Mouse (Mus musculus): ENCODE measurements at regions not wholly inside any gene's neighbourhood (a gene's known extent, or its start where the extent isn't known, plus 50 kb on each side); places are given as distances from the start of the nearest gene placed in this dataset.

- Histone ChIP-seq H3K27ac (replicated peaks; ENCODE audit: low read depth, low read length) (no peak overlapping the region), H3K4me1 (ENCODE audit: control insufficient read depth, insufficient read depth, low read length) (no peaks in the 10 kb centered on the region), H3K36me3 (ENCODE audit: control insufficient read depth, insufficient read depth, low read length) (no peaks in the 10 kb centered on the region), H3K9ac (replicated peaks; ENCODE audit: low read length) (no peak overlapping the region), H3K4me2 (ENCODE audit: low read length) (no peak overlapping the region), H3K9me3 (ENCODE audit: control insufficient read depth, low read length) (no peaks in the 10 kb centered on the region), H3K4me3 (replicated peaks; ENCODE audit: low read depth, low read length) (no peak overlapping the region), H3K27me3 (ENCODE audit: control insufficient read depth, insufficient read depth, low read length) (no peaks in the 10 kb centered on the region)
- DNase-seq (no peak), ATAC-seq (ENCODE audit: low FRiP score, low TSS enrichment) (no peak)
- 60% methylated on average over 3 of the region's 3 CpGs for WGBS
Measured at GRCm38 (mm10) chr1:122607309-122607708, 1039.5 kb upstream of the Ddx18 start.

DNA sequence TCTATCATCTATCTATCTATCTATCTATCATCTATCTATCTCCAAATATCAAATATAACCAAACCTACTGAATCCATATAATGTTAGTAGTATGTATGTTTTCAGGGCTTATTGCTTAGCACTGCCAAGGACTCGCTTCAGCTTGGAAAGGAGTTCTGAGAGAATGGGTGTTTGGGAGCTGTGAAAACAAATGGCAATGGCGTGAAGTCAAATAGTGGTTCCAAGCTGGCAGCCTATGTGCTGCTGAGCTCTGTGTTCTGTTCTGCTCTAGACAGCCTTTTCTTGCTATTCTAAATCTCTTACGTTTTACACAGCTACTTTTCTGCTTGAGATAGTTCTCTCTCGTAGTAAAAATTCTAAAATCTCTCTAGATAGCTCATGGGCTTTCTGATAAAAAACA, 1008.2 kb upstream of the Ddx18 start:
- H3K27ac ChIP-seq (replicated peaks; ENCODE audit: low read depth, low read length) = no peak overlapping the region
- no peak overlapping the region for H3K4me2 ChIP-seq (ENCODE audit: low read length)
- no peaks in the 10 kb centered on the region for H3K27me3 ChIP-seq (ENCODE audit: control insufficient read depth, insufficient read depth, low read length)
- no peaks in the 10 kb centered on the region for H3K4me1 ChIP-seq (ENCODE audit: control insufficient read depth, insufficient read depth, low read length)
- no peaks in the 10 kb centered on the region for H3K36me3 ChIP-seq (ENCODE audit: control insufficient read depth, insufficient read depth, low read length)
- 77% methylated on average over 4 of the region's 4 CpGs for WGBS
- no peak for ATAC-seq (ENCODE audit: low FRiP score, low TSS enrichment)
- H3K9me3 ChIP-seq (ENCODE audit: control insufficient read depth, low read length) = no peaks in the 10 kb centered on the region
- H3K9ac ChIP-seq (replicated peaks; ENCODE audit: low read length) = no peak overlapping the region
- no peak for DNase-seq
- no peak overlapping the region for H3K4me3 ChIP-seq (replicated peaks; ENCODE audit: low read depth, low read length)

- Histone ChIP-seq H3K27ac (replicated peaks; ENCODE audit: low read depth, low read length) (no peak overlapping the region), H3K9ac (replicated peaks; ENCODE audit: low read length) (no peak overlapping the region), H3K9me3 (ENCODE audit: control insufficient read depth, low read length) (no peaks in the 10 kb centered on the region), H3K36me3 (ENCODE audit: control insufficient read depth, insufficient read depth, low read length) (no peaks in the 10 kb centered on the region), H3K4me2 (ENCODE audit: low read length) (no peak overlapping the region), H3K4me1 (ENCODE audit: control insufficient read depth, insufficient read depth, low read length) (no peaks in the 10 kb centered on the region), H3K4me3 (replicated peaks; ENCODE audit: low read depth, low read length) (no peak overlapping the region), H3K27me3 (ENCODE audit: control insufficient read depth, insufficient read depth, low read length) (no peaks in the 10 kb centered on the region)
- ATAC-seq (ENCODE audit: low FRiP score, low TSS enrichment) (no peak), DNase-seq (no peak)
- 96% methylated on average over 1 of the region's 1 CpGs for WGBS
Measured at GRCm38 (mm10) chr1:122551596-122551995, 983.8 kb upstream of the Ddx18 start.

DNA sequence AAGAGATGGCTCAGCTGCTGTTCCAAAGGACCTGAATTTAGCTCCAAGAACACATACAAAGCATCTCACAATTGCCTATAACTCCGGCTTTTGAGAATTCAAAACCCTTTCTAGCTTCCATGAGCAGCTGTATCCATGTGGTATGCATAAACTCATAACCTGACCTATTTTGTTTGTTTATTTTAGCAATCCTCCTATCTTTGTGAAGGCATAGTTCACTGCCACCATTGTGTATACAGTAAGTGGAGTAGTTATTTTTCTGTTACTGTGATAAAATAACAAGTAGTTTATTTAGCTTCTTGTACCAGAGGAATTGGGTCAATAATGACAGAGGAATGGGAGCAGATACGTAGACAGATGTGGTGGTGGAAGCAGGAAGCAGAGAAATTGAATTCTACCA, 941.8 kb upstream of the Ddx18 start:
- Histone ChIP-seq H3K4me3 (replicated peaks; ENCODE audit: low read depth, low read length) (no peak overlapping the region), H3K4me1 (ENCODE audit: control insufficient read depth, insufficient read depth, low read length) (no peaks in the 10 kb centered on the region), H3K27ac (replicated peaks; ENCODE audit: low read depth, low read length) (no peak overlapping the region), H3K9me3 (ENCODE audit: control insufficient read depth, low read length) (no peaks in the 10 kb centered on the region), H3K9ac (replicated peaks; ENCODE audit: low read length) (no peak overlapping the region), H3K36me3 (ENCODE audit: control insufficient read depth, insufficient read depth, low read length) (no peaks in the 10 kb centered on the region), H3K27me3 (ENCODE audit: control insufficient read depth, insufficient read depth, low read length) (no peaks in the 10 kb centered on the region), H3K4me2 (ENCODE audit: low read length) (no peak overlapping the region)
- DNase-seq (no peak), ATAC-seq (ENCODE audit: low FRiP score, low TSS enrichment) (no peak)
- WGBS = 79% methylated on average over 2 of the region's 2 CpGs

GRCm38 (mm10) chr1:122501707-122502106, 933.9 kb upstream of the Ddx18 start:
- no peaks in the 10 kb centered on the region for H3K36me3 ChIP-seq (ENCODE audit: control insufficient read depth, insufficient read depth, low read length)
- no peak overlapping the region for H3K9ac ChIP-seq (replicated peaks; ENCODE audit: low read length)
- no peaks in the 10 kb centered on the region for H3K4me1 ChIP-seq (ENCODE audit: control insufficient read depth, insufficient read depth, low read length)
- WGBS = 64% methylated on average over 4 of the region's 4 CpGs
- H3K27me3 ChIP-seq (ENCODE audit: control insufficient read depth, insufficient read depth, low read length) = no peaks in the 10 kb centered on the region
- H3K9me3 ChIP-seq (ENCODE audit: control insufficient read depth, low read length) = no peaks in the 10 kb centered on the region
- no peak overlapping the region for H3K4me2 ChIP-seq (ENCODE audit: low read length)
- no peak overlapping the region for H3K4me3 ChIP-seq (replicated peaks; ENCODE audit: low read depth, low read length)
- no peak overlapping the region for H3K27ac ChIP-seq (replicated peaks; ENCODE audit: low read depth, low read length)
- no peak for ATAC-seq (ENCODE audit: low FRiP score, low TSS enrichment)
- DNase-seq = peak; percentile 51

DNA sequence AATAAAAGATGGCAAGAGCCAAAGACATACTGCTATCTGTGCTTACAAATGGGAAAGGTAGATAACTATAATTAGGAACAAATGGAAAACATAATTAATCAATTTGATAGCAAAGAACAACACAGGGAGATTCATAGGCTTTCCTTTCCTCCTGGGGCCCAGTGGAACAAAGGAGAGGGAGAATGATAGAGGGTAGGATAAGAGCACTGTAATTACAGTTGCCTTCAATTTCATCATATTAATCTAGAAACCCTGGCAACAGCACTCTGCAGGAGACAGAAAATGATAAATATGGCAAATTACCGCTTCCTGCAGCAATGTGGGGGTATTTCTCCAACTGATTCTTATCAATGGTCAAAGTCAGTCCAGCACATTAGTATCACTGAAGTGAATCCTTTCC, 910.2 kb upstream of the Ddx18 start:
- no peak for DNase-seq
- no peaks in the 10 kb centered on the region for H3K36me3 ChIP-seq (ENCODE audit: control insufficient read depth, insufficient read depth, low read length)
- H3K4me1 ChIP-seq (ENCODE audit: control insufficient read depth, insufficient read depth, low read length) = no peaks in the 10 kb centered on the region
- H3K9ac ChIP-seq (replicated peaks; ENCODE audit: low read length) = no peak overlapping the region
- no peak overlapping the region for H3K4me3 ChIP-seq (replicated peaks; ENCODE audit: low read depth, low read length)
- H3K9me3 ChIP-seq (ENCODE audit: control insufficient read depth, low read length) = no peaks in the 10 kb centered on the region
- H3K4me2 ChIP-seq (ENCODE audit: low read length) = no peak overlapping the region
- no peaks in the 10 kb centered on the region for H3K27me3 ChIP-seq (ENCODE audit: control insufficient read depth, insufficient read depth, low read length)
- WGBS = 73% methylated on average over 1 of the region's 1 CpGs
- ATAC-seq (ENCODE audit: low FRiP score, low TSS enrichment) = no peak
- no peak overlapping the region for H3K27ac ChIP-seq (replicated peaks; ENCODE audit: low read depth, low read length)

- H3K36me3 ChIP-seq (ENCODE audit: control insufficient read depth, insufficient read depth, low read length) = no peaks in the 10 kb centered on the region
- no peak overlapping the region for H3K4me2 ChIP-seq (ENCODE audit: low read length)
- no peak overlapping the region for H3K9ac ChIP-seq (replicated peaks; ENCODE audit: low read length)
- no peak for DNase-seq
- H3K27ac ChIP-seq (replicated peaks; ENCODE audit: low read depth, low read length) = no peak overlapping the region
- no peak for ATAC-seq (ENCODE audit: low FRiP score, low TSS enrichment)
- no peaks in the 10 kb centered on the region for H3K4me1 ChIP-seq (ENCODE audit: control insufficient read depth, insufficient read depth, low read length)
- no peaks in the 10 kb centered on the region for H3K9me3 ChIP-seq (ENCODE audit: control insufficient read depth, low read length)
- WGBS = 80% methylated on average over 3 of the region's 3 CpGs
- H3K4me3 ChIP-seq (replicated peaks; ENCODE audit: low read depth, low read length) = no peak overlapping the region
- H3K27me3 ChIP-seq (ENCODE audit: control insufficient read depth, insufficient read depth, low read length) = no peaks in the 10 kb centered on the region
Measured at GRCm38 (mm10) chr1:122463931-122464330, 896.1 kb upstream of the Ddx18 start.

DNA sequence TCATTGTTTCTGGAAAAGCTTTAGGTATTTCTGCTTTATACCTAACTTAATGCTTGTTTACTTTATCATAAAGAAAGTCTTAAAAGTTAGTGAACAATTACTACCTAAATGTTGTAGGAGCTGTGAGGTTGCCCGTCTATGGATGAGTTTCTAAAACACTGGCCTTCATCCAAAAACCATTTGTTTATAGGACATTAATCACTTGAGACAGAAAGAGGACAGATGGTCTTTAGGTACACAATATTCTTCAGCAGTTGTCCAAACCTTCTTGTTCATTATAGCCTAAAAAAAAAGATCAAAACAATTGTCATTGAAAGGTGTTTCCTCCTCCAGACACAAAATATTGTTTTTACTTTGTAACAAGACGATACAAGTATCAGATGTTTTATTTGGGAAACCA, 891.3 kb upstream of the Ddx18 start:
- WGBS = 87% methylated on average over 2 of the region's 2 CpGs
- Histone ChIP-seq H3K27ac (replicated peaks; ENCODE audit: low read depth, low read length) (no peak overlapping the region), H3K4me1 (ENCODE audit: control insufficient read depth, insufficient read depth, low read length) (no peaks in the 10 kb centered on the region), H3K36me3 (ENCODE audit: control insufficient read depth, insufficient read depth, low read length) (no peaks in the 10 kb centered on the region), H3K4me3 (replicated peaks; ENCODE audit: low read depth, low read length) (no peak overlapping the region), H3K27me3 (ENCODE audit: control insufficient read depth, insufficient read depth, low read length) (no peaks in the 10 kb centered on the region), H3K4me2 (ENCODE audit: low read length) (no peak overlapping the region), H3K9ac (replicated peaks; ENCODE audit: low read length) (no peak overlapping the region), H3K9me3 (ENCODE audit: control insufficient read depth, low read length) (no peaks in the 10 kb centered on the region)
- ATAC-seq (ENCODE audit: low FRiP score, low TSS enrichment) = no peak
- DNase-seq = no peak

DNA sequence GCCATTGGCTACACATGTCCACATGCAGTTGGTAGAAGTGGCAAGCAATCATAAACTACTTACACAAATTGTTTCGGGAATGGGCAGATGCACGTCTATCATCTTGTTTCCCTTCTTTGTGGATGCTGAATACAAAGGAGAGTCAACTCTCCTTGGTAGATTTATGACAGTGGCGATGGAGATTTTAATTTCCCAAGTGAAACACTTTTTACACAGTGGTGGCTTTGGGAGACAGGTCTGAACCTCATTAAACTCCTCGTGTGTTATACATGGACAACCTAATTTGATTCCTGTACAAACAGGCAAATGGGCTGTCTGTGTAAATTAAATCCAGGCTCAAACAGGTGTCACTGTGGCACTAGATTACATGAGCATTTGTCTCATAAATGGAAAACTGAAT, 887.1 kb upstream of the Ddx18 start:
- ATAC-seq (ENCODE audit: low FRiP score, low TSS enrichment) (no peak), DNase-seq (no peak)
- H3K27ac ChIP-seq (replicated peaks; ENCODE audit: low read depth, low read length) = no peak overlapping the region
- no peak overlapping the region for H3K9ac ChIP-seq (replicated peaks; ENCODE audit: low read length)
- H3K27me3 ChIP-seq (ENCODE audit: control insufficient read depth, insufficient read depth, low read length) = no peaks in the 10 kb centered on the region
- H3K4me2 ChIP-seq (ENCODE audit: low read length) = no peak overlapping the region
- 66% methylated on average over 4 of the region's 4 CpGs for WGBS
- H3K36me3 ChIP-seq (ENCODE audit: control insufficient read depth, insufficient read depth, low read length) = no peaks in the 10 kb centered on the region
- no peak overlapping the region for H3K4me3 ChIP-seq (replicated peaks; ENCODE audit: low read depth, low read length)
- H3K9me3 ChIP-seq (ENCODE audit: control insufficient read depth, low read length) = no peaks in the 10 kb centered on the region
- no peaks in the 10 kb centered on the region for H3K4me1 ChIP-seq (ENCODE audit: control insufficient read depth, insufficient read depth, low read length)
